Mouse (Mus musculus) cerebellum, adult 2 months (tissue): ENCODE measurements around the gene Ttc34.

Experiments used
- CTCF ChIP-seq: fragments of 200-500 bp; IDR thresholded peaks from 2 replicates; pipeline ENCODE4 v1.5.1; 2011; ENCODE audit warnings: low read depth, mild to moderate bottlenecking, control low read depth, low read length, moderate library complexity, borderline replicate concordance; ENCODE audit not compliant: insufficient read depth
- POLR2A ChIP-seq: fragments of 200-500 bp; IDR thresholded peaks from 2 replicates; pipeline ENCODE4 v1.6.1; 2011; ENCODE audit warnings: low read length, control low read depth, borderline replicate concordance; ENCODE audit not compliant: insufficient read depth

DNA sequence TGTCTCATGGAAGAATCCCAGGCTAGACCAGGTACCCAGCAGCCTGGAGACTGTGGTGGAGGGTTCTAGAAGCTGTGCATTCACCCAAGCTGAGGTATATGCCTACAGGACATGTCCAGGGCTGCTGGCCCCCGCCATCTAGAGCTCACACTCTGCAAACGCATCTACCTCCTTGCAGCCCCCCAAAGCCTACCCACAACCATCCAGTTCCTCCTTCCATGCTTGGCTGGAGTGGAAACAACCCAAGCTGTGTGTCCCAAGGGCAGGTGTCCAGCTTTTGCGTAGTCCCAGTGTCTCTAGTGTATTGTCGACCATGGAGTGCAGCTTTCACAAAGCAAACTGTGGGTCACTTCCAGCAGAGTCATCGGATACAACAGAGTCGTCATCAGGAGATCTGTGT, 30.0 kb downstream of the Ttc34 start:
- TF ChIP-seq CTCF (no peak), POLR2A (no peak)
